Mouse (Mus musculus) retina, postnatal 1 day (tissue): Measurements from ENCODE around the gene Eif6.
"Not testable (repeated sequence)": the region's sequence is repeated elsewhere in the genome, so short reads cannot be mapped to it uniquely, and the experiment has no call there.

Experiments
- DNase-seq: peaks from one replicate; pipeline ENCODE4 v3.0.0-alpha.2; 2012

Gene Eif6

DNA sequence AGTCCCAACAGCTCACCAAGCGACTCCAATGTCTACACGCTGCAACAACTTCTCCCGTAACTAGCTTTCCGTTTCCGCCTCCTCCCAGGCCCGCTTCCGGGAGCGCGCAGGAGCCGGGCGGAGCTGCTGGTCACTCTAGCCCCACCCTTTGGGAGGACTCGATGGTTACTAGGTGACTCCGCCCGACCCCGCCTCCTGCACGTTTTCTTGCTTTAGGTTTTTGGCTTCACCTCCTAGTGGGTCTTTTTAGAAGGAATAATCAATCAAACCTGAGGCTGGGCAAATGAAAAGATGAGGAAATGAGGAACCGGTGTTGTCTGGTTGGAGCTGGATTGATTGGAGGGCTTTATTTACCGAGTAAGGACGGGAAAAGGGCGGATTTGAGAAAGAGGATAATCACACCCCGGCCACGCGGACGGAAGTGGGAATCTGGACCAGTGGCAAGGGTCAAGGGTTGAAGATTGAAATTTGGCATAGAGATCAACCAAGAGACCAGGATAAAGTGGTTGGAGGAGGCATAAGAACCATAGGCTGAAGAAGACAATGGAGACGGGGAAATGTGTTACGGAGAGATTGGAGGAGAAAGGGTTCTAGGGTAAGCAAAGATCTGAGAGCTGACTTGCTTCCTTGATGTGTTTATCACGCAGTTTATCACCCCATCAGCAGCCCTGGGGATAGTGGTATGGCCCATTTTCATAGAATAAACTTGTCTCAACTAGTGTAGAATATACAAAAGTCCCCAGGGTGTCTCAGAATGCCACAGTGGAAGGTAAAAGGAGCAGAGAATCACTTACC, at the start of gene Eif6:
Gene Eif6 (minus strand): TSS at position 296 of the 795 bp plus-strand sequence.
- DNase-seq = peak; percentile 94

DNA sequence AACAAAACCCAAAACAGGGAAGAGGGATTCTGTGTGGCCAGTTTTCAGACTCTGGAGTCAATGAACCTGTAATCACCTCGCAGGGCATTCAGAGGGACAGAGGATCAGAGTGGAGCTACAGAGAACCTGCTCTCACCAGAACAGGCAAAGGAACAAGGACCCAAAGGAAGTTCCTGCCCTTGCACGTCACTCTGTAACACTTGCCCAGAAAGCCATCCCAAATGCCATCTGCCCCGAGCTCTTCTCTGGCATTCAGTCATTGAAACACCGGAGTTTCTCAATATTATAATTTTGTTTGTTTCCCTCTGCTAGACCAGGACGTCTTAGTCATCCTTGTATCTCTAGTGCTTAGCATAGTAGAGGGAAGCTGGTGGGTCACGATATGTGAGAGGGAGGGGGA, 46.9 kb upstream of the Eif6 start:
- DNase-seq = no peak

DNA sequence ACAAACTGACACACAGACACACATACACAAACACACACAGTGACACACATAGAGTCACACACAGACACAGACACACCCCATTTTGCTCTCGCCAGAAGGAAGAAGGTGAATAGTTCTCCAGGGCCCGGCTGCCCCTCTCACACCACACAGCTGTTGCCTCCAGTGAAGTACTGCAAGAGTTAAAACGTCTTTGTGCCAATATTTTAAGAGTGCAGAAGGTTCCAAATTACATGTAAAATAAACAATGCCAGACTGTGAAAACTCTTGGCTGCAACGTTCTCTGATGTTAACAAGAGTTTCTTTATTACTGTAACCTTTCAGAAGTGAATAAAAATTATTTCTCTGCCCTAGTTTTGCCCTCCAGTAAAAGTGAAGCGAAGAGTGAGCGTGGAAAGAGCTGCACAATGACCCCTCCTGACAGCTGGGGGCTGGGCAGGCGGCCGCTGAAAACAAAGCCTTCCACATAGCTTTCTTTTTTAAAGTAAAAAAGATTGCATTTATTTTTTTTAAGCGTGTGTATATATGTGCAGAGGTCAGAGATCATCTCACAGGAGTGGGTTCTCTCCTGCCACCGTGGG, 46.3 kb upstream of the Eif6 start:
- no peak for DNase-seq

DNA sequence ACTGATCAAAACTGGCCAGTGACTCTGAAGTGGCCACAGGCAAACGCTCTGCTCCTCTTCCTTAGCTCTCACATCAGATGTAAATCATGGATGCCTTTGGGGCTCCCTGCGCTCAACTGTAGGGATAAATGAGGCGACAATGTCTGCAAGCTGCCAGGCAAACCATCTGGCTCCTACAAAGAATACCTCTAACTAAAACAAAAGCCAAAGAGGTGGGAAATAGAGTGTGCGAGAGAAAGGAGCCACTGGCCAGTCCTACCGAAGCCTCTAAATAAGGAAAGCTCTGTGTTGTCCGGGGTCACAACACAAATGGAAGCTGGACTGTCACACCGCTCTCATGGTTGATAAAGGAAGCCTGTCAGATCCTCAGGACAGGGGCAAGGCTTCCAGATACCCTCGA, 45.8 kb upstream of the Eif6 start:
- DNase-seq = peak; percentile 27

DNA sequence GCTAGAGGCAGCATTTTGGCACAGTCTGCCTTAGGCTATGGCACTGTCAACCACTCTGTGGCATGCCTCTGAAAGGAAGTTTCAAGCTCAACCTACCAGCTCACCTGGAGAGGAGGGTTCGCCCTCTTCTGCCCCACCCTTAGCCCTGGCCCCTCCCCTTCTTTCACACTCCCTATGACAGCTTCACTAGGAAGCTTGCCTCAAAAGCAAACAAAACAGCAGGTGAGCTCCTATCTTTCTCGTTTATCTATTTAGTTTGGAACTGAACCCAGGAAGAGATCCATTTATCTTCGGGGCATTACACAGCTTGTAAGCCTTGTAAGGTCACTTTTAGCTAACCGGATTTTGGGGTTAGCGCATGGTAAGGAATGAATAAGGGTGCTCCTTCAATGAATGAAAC, 43.0 kb upstream of the Eif6 start:
- no peak for DNase-seq

DNA sequence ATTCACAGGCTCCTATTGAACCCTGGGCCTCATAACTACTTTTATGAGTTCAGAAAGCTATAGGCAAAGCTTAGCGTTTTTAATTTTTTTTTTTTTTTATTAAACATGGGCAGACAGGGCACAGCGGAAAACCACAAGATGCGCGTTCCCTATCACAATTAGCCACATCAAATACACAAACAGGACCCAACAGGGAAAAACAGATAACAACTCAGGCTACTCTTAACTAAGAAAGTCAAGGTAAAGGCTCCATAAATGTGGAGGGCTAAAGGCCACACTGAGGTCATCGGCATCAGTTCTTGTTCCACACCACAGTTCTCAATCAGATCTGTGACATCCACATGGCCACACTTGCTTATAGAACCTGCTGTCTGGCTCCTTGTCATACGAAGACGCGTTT, 41.6 kb upstream of the Eif6 start:
- DNase-seq = no peak

DNA sequence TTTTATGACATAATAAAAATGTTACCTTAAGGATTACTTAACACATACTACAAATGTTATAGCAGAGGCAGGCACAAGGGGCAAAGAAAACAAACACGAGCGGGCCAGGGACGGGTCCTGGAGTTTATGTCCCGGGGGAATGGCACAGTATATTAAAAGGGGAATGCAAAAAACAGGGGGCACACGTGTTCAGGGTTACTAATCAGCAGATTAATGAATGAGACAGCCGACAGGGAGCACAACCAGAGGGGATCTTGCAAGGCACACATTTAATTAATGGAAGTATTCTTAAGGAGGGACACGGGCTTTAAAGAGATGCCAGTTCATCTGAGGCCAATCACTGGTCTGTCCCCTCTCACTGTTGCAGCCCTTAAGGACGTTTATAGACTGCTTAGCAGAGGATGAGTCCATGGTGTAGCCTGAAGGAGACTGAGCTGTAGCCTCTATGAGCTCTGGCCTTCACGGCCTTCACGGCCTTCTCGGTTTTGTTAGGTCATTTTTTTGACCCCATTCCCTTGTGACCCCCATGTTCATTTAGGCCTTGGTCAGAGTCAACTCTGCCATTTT, 36.7 kb upstream of the Eif6 start:
- peak; percentile 46 for DNase-seq

DNA sequence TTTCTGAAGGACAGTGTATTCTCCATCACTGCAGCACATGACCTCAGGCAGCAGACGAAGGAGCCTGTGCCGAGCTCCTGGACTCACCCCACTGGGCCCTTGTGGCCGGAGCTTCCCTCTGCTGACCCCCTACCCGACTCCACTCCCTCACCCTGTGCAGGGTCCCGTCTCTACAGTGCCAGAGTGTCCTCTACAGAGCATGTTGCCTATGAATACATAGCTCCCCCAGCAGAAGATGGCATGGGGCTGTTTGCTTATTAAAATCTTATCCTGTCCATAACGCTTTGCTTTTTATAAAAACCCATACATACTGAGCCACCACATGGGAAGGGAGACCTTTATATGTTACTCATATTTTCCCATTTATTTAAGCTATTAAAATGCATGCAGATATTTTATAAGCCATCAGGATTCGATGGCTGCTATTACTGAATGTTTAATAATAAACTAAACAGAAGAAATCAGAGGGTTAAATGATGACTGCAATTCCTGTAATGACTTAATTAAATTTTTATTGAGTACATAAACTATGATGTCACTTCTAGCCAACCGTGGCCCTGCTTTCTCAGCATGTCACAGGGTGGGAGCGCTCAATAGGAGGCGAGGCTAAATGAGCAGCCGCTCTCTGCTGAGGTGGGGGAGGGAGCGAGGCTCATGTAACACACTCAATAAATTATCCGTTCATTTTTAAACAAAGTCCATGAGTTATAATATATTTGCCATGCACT, 36.0 kb upstream of the Eif6 start:
- peak; percentile 69 for DNase-seq

DNA sequence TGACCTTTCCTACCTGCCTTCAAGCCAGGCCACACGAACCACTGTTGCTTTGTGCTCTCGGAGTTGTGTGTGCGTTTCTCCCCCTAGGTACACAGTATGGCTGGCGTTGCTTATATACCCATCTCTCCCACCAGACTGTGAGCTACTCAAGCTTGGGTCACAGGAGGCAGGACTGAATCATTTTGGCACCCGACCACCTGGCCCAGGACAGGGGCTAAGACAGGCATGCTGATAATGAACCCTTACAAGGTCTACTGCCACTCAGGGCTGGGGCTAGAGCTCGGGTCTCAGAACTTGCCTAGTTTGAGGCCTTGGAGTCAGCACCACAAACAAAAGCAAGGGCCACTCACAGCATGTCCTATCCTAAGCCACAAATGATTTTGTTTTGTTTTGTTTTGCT, 34.9 kb upstream of the Eif6 start:
- DNase-seq = no peak

DNA sequence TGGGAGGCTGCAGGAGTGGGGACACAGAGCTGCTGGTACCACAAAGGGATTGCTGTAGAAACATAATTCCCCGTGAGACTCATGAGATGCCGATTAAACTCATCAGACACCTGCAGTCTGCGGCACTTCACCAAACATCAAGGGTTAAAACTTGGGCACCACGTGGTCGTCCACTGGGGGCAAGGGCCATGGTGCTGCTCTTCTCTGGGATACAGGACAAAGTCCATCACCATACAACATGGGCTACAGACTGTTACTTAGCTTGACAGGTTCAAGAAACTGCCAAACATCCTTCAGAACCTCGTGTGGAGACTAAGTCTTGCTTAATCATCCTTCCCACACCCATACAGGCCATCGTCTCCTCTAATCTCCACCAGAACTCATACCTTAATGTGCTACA, 33.4 kb upstream of the Eif6 start:
- no peak for DNase-seq

DNA sequence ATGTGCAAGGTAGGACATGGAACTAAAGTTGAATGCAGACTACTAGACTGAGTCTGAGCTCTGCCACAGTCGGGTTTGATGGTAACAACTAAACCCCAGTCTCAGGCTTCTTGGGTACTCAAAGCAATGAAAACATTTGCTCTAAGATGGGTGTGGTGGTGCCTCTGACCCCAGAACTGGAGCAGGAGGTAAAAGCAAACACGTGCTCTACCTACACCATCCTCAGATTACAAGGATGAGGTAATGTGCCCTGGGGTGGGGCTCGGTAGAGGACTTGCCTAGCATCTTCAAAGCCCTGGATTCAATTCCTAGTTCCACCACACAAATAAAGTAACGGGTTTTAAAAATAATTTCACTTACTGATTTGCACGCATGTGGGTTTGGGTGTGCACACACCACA, 25.8 kb upstream of the Eif6 start:
- DNase-seq = no peak

DNA sequence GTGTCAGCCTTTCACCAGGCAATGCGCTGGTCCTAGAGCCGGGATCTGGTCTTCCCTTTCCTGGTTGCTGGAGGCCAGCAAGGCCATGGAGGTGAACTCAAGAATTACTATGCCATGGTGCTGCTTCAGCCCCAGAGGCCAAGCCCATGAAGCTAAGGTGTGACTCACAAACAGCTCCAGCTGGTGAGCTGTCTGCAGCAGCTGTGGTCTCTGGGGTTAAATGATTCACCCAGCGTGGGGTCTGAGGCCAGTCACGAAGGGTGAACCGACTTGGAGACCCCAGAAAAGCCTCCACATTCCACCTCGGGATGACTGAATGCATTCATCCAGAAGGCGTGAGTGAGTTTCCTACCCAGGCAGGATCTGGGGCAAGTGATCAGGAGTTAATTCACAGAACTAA, 23.4 kb upstream of the Eif6 start:
- no peak for DNase-seq

DNA sequence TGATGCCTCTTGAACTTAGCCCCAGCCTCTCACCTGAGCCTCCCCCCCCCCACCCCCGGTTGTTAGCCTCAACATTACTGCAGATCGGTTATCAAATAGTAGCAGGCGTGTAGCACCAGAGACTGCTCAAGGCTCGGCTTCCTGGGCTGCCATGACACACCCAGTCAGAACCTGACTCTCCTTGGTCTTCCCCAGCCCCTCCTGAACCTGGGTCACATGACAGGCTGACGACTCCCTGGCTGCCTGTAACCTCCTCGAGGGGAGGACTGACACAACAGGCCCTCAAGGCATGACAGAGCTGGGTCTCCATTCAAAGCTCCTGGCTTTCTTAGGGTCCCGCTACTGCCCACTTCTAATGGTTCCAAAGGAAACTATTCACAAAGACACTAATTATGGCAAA, 22.7 kb upstream of the Eif6 start:
- no peak for DNase-seq

DNA sequence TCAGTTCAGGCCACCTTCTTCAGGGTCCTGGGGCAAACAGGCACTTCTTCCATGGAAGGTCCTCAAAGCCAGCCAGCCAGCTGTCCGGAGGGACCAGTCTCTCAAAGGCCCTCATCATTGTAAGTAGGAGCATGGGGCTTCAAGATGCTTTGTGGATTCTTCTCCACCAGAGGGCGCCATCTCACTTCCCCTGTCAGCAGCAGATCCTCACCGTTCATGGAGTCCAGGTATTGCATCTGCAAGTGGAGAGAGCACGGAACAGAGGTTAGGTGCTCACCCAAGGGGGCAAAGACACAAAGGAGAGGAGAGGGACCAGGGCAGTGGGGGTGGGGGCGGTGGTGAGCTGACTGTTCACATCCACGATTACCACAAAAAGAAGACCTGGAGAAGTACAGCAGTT, 21.6 kb upstream of the Eif6 start:
- peak; percentile 85 for DNase-seq

DNA sequence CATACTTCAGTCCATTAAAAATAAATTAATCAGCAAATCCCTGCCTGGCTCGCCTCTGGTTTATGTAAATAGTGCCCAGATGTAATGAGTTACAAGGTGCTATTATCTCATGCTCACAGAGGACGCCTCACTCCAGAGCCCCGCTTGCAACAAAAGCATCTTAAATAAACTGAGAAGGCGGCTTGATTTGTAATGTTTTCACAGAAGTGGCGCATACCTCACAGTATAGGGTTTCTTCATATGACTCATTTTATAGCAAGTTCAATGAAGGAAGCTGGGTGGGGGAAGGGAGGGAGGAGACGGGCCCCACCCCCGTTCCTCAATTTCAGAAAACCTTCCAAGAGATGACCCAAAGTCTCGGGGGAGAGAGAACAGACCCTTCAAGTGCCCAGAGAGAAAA, 20.2 kb upstream of the Eif6 start:
- no peak for DNase-seq

DNA sequence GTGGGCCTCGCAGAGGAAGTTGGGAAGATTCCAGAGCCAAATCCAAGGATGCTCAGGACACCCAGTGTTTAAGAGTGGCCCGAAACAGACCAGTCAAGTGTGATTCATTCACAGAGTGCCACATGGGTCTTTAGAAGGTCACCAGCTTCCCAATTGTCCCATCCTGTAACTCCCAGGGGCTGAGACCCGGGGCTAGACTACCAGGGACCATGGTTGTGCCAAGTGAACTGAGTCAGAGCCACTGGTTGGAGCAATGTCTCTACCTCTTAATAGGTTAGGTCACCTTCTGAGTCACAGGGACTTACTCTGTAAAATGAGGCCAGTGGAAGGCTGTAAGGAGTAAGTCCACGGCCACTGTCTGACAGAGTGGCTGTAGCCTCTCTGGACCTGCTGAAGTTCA, 12.2 kb upstream of the Eif6 start:
- no peak for DNase-seq

DNA sequence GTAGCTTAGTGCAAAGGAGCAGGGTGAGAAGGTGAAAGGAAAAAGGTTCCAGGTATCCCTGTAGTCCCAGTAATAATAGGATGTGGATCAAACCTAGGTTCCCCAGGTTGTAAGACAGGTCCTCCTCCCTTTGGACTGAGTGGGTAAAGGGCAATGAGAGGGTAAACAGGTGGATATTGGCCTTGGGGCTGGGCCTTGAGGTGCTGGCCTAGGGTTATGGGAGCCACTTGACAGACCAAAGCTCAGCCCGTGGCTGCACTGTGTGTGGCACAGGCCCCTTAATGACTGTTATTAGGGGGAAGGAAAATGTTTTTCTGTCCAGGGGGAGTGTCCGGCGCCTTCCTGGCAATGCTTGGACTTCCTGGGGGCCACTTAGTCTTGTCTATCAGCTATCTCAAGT, 11.2 kb upstream of the Eif6 start:
- DNase-seq = no peak

DNA sequence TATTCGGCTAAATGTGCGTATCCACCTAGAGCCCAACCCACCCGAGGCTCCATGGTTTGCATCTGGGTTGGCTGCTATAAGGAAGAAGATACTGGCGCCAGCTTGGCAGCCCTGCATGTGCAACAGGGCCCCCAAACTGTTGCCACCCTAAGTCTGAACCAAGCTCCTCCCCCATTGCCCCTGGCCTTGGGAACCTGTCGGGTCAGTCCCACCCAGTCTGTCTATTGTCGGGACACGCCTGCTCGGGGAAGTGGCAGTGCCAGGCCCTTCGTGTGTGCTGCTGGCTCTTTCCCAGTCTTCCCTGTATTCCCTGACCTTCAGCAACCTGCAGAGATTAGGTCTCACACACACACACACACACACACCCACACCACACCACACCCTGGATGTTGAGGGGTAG, 8.0 kb upstream of the Eif6 start, which contains the start of gene Fam83c:
Gene Fam83c (minus strand): TSS at position 123 of the 400 bp plus-strand sequence.
- no peak for DNase-seq

DNA sequence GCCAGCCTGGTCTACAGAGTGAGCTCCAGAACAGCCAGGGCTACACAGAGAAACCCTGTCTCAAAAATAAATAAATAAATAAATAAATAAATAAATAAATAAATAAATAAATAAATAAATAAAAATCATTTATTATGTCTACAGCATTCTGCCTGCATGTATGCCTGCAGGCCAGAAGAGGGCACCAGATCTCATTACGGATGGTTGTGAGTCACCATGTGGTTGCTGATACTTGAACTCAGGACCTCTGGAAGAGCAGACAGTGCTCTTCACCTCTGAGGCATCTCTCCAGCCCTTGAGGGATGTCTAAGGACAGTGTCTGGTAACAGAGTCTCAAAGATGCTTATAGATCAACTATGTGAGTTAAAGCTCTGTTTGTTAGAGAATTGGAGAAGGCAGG, 5.4 kb upstream of the Eif6 start:
- DNase-seq = not testable (repeated sequence)

DNA sequence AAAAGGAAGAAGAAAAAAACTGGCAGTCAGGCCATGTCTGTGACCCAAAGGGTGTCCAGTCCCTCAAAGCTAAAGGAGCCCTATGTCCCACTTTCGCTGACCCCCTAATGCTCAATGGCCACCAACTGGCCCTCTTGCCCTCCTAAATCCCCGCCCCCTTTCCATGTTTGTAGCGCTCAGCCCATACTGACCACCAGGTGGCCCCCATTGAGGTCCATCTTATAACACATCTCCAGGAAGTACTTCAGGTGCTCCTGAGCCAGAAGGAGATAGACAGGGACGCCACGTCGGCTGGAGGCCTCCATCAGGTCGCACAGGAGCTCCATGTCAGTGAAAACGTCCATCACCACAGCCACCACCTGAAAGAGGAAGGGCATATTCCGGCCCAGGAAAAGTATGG, 4.6 kb upstream of the Eif6 start:
- DNase-seq = peak; percentile 43

DNA sequence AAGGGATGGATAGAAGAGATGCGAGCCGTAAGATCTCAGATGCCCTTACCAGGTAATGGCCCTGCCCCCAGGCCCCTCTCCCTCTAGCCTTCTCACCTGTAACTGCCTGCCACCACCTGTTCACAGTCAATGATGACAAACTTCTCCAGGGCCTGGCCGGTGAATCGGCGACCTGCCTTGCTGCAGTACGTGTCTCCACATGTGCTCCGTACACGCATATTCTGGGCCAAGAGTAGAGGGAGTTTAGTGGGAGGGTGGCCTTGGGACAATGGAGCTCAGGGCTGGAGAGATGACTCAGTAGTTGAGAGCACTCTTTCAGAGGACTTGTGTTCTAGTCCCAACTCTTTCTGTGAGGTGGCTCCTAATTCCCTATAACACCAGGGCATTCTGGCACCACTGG, 4.1 kb upstream of the Eif6 start:
- no peak for DNase-seq

DNA sequence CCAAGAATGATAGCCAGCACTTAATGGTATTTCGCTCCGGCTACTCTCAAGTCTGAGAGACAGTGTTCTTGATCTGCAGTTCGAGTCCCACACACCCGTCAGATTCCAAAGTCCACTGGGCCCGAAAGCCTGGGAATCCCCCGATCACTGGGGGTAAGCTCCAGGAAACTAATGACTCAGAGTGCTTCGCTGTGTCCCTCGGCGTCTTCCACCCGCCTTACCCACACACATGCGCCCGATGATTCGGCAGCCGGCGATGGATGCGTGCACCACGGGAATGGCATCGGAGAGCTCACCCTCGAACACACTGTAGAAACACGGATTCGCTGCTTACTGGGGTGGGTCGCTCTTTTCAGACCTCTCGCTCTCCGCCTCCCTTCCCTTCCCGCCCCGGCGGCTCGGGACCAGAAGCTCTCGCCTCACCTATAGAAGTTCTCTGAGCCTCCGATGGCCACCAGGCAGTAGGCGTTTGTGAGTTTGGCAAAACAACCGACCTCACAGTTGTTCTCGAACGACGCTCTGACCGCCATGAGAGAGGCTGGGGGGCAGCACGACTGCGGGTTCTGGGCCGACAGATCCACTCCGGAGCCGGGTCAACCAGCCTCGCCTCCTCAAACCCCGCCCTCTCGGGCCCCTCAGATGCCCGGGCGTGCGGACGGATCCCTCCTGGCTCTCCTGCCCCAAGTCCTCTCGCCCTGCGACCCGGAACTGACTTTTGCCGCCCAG, 658 bp downstream of the Eif6 start:
- no peak for DNase-seq

DNA sequence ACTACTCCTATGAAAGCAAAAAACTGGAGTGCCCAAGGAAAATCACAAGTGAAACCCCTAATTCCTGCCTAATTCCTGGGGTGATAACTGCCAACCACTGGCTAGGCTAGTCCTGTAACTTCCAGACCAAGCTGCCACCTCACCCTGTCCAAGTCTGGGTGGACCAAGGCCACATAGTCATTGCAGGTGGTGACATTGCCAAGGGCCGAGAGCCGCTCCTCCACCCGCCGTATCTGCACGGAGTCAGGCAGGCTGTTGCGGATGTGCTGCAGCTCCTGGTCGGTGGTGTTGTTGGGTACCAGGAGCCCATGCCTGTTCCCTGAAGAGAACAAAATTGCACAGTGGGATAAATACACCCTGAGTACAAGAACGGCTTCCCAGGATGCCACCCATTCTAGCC, 3.0 kb downstream of the Eif6 start:
- no peak for DNase-seq
